Mouse (Mus musculus) heart, embryonic 13.5 days (tissue): Measurements from ENCODE around the gene Gm9857. TPM values are rescaled to one million over a fixed set of nuclear protein-coding genes. Genes with fewer than 3 reads are reported as not detected.

Experiments
- ATAC-seq: fragments of 200-750 bp; cut with Nextera tagmentation; 2 replicates; pipeline ENCODE4 v1.8.0; 2017; ENCODE audit warnings: moderate TSS enrichment; ENCODE audit not compliant: insufficient number of reproducible peaks, low FRiP score, low TSS enrichment; ENCODE audit errors: extremely low read depth
- H3K27ac ChIP-seq: fragments of 300-500 bp; sonication (generic); replicated peaks from 2 replicates; pipeline ENCODE4 v1.5.1; 2015; ENCODE audit warnings: moderate library complexity, mild to moderate bottlenecking, inconsistent platforms
- H3K27me3 ChIP-seq: fragments of 300-500 bp; sonication (generic); replicated peaks from 2 replicates; pipeline ENCODE4 v1.6.1; 2015; ENCODE audit warnings: mild to moderate bottlenecking, inconsistent platforms
- H3K36me3 ChIP-seq: fragments of 300-500 bp; sonication (generic); 2 replicates; pipeline ENCODE4 v1.6.1; 2015; ENCODE audit warnings: mild to moderate bottlenecking, inconsistent platforms
- H3K4me1 ChIP-seq: fragments of 300-500 bp; sonication (generic); 2 replicates; pipeline ENCODE4 v1.6.1; 2015; ENCODE audit warnings: inconsistent platforms
- H3K4me2 ChIP-seq: fragments of 300-500 bp; sonication (generic); 2 replicates; pipeline ENCODE4 v1.6.1; 2015; ENCODE audit warnings: inconsistent platforms, mild to moderate bottlenecking, moderate library complexity
- H3K4me3 ChIP-seq: fragments of 300-500 bp; sonication (generic); 2 replicates; pipeline ENCODE4 v1.5.1; 2015; ENCODE audit warnings: moderate library complexity, mild to moderate bottlenecking, inconsistent platforms
- H3K9ac ChIP-seq: fragments of 300-500 bp; sonication (generic); 2 replicates; pipeline ENCODE4 v1.6.1; 2015; ENCODE audit warnings: inconsistent platforms, mild to moderate bottlenecking, moderate library complexity
- H3K9me3 ChIP-seq: fragments of 300-500 bp; sonication (generic); 2 replicates; pipeline ENCODE4 v1.6.1; 2016; ENCODE audit warnings: inconsistent platforms
- WGBS: fragments of 180-500 bp; shearing (Covaris S2); methylation state at CpG from one replicate; pipeline ENCODE4 v1.1.7; 2015; ENCODE audit warnings: mixed read lengths; 5-methylcytosine and 5-hydroxymethylcytosine counted together
- polyA plus RNA-seq: library from polyadenylated mRNA; unstranded; fragments of >200 nt; fragmentation: Nextera tagmentation; extraction: Ambion mirVana; gene quantifications from 2 replicates; pipeline ENCODE4 v1.2.1, GENCODE M21; 2015

The Gm9857 gene
- polyA plus RNA-seq, 1 experiment from 2014 or later, result not detected

GRCm38 (mm10) chr3:108900681-108901080 is 39.6 kb downstream of the Gm9857 start:
- Histone ChIP-seq H3K27me3 (no peaks in the 10 kb centered on the region), H3K4me3 (no peak overlapping the region), H3K36me3 (peaks cover 58% of the 10 kb centered on the region), H3K4me2 (no peak overlapping the region), H3K27ac (no peak overlapping the region), H3K4me1 (no peaks in the 10 kb centered on the region), H3K9me3 (no peaks in the 10 kb centered on the region), H3K9ac (no peak overlapping the region)
- WGBS, result 71% methylated on average over 5 of the region's 5 CpGs
- ATAC-seq, result no peak

GRCm38 (mm10) chr3:108900147-108900546 is 40.1 kb downstream of the Gm9857 start:
- 85% methylated on average over 3 of the region's 3 CpGs for WGBS
- Histone ChIP-seq H3K4me2 (no peak overlapping the region), H3K9ac (no peak overlapping the region), H3K27ac (no peak overlapping the region), H3K36me3 (peaks cover 53% of the 10 kb centered on the region), H3K9me3 (no peaks in the 10 kb centered on the region), H3K27me3 (no peaks in the 10 kb centered on the region), H3K4me3 (no peak overlapping the region), H3K4me1 (no peaks in the 10 kb centered on the region)
- no peak for ATAC-seq

- no peak overlapping the region for H3K4me2 ChIP-seq
- H3K27ac ChIP-seq, result no peak overlapping the region
- no peaks in the 10 kb centered on the region for H3K9me3 ChIP-seq
- no peaks in the 10 kb centered on the region for H3K4me1 ChIP-seq
- 94% methylated on average over 4 of the region's 4 CpGs for WGBS
- no peak overlapping the region for H3K4me3 ChIP-seq
- H3K9ac ChIP-seq, result no peak overlapping the region
- peaks cover 38% of the 10 kb centered on the region for H3K36me3 ChIP-seq
- ATAC-seq, result no peak
- H3K27me3 ChIP-seq, result no peaks in the 10 kb centered on the region
Observed at GRCm38 (mm10) chr3:108898640-108899039, 41.6 kb downstream of the Gm9857 start.

DNA sequence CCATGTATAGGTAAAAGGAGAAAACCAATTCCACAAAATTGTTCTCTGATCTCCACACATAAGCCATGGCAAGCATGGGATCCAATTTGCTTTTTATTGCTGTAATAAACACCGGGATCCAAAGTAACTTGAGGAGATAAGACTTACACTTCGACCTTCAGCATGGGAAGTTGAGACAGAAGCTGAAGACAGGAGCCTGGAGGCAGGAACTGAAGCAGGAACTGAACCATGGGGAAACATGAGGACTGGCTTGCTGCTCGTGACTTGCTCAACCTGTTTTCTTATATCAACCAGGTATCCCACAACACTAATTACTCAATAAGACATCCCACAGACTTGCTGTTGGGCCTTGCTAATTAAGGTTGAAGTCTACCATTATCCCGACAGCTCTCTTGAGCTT is 47.3 kb downstream of the Gm9857 start:
- Histone ChIP-seq H3K4me1 (no peaks in the 10 kb centered on the region), H3K9me3 (no peaks in the 10 kb centered on the region), H3K4me3 (no peak overlapping the region), H3K36me3 (no peaks in the 10 kb centered on the region), H3K27ac (no peak overlapping the region), H3K27me3 (no peaks in the 10 kb centered on the region), H3K9ac (no peak overlapping the region), H3K4me2 (no peak overlapping the region)
- no peak for ATAC-seq
- 59% methylated on average over 4 of the region's 4 CpGs for WGBS

DNA sequence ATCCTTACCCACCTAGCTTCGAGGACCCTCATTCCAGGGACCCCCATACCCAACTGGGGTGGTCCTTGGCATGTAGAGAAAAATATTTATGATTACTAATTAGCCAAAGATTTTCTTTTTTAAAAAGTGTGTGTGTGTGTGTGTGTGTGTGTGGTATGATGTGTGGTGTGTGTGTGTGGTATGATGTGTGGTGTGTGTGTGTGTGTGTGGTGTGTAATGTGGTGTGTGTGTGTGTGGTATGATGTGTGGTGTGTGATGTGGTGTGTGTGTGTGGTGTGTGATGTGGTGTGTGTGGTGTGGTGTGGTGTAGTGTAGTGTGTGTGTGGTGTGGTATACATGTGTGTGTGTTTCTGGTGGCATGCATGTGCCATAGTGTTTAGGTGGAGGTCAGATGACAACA is 48.2 kb downstream of the Gm9857 start:
- no peaks in the 10 kb centered on the region for H3K36me3 ChIP-seq
- no peaks in the 10 kb centered on the region for H3K9me3 ChIP-seq
- no peak overlapping the region for H3K9ac ChIP-seq
- no peak overlapping the region for H3K4me2 ChIP-seq
- WGBS, result 69% methylated on average over 1 of the region's 1 CpGs
- no peaks in the 10 kb centered on the region for H3K27me3 ChIP-seq
- H3K27ac ChIP-seq, result no peak overlapping the region
- peaks cover 2% of the 10 kb centered on the region for H3K4me1 ChIP-seq
- no peak overlapping the region for H3K4me3 ChIP-seq
- ATAC-seq, result no peak

Other genes starting within 250 kb of the Gm9857 start
- 25.4 and 27.1 TPM in 2 replicates for gene Gpsm2, start 218.1 kb downstream of the Gm9857 start, polyA plus RNA-seq
- gene Aknad1, start 200.8 kb downstream of the Gm9857 start, polyA plus RNA-seq, result 0.07 TPM in 1 of 2 replicates, not detected in the other
- gene Stxbp3, start 99.9 kb downstream of the Gm9857 start, polyA plus RNA-seq, result 24.2 and 26.3 TPM in 2 replicates
- 0.13 and 0.25 TPM in 2 replicates for gene Fndc7, start 50.4 kb downstream of the Gm9857 start, polyA plus RNA-seq
- gene Prpf38b, start 28.7 kb downstream of the Gm9857 start, polyA plus RNA-seq, result 49.0 and 49.1 TPM in 2 replicates
- 0.29 TPM in 1 of 2 replicates, not detected in the other for gene Henmt1, start 572 bp downstream of the Gm9857 start, polyA plus RNA-seq
- 3.0 and 3.2 TPM in 2 replicates for gene Fam102b, start 87.2 kb upstream of the Gm9857 start, polyA plus RNA-seq
- gene Slc25a54, start 140.0 kb upstream of the Gm9857 start, polyA plus RNA-seq, result not detected in 2 replicates
- gene Slc25a24, start 182.7 kb upstream of the Gm9857 start, polyA plus RNA-seq, result 24.1 and 25.6 TPM in 2 replicates